Mouse (Mus musculus) spleen, postnatal 4 days (tissue): ENCODE measurements at regions not wholly inside any gene's neighbourhood (a gene's known extent, or its start where the extent isn't known, plus 50 kb on each side); places are given as distances from the start of the nearest gene placed in this dataset.

Experiments
- DNase-seq, 2 experiments: peaks; one replicate each; pipeline ENCODE4 v3.0.0; 2022; ENCODE audit warnings: low spot score in 2 of 2

DNA sequence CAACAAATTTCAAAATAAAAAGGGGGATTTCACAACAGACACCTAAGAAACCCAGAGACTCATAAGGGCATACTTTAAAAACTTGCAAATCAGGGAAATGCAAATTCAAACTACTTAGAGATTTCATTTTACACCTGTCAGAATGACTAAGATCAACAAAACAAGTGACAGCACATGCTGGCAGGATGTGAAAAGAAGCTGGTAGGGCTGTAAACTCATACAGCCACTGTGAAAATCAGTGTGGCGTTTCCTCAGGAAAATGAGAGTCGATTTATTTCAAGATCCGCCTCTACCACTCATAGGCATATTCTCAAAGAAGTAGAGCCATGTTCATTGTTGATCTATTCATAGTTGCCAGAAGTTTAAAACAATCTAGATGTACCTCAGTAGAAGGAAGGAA lies 133.6 kb upstream of the Veph1 start:
- no peak for DNase-seq

DNA sequence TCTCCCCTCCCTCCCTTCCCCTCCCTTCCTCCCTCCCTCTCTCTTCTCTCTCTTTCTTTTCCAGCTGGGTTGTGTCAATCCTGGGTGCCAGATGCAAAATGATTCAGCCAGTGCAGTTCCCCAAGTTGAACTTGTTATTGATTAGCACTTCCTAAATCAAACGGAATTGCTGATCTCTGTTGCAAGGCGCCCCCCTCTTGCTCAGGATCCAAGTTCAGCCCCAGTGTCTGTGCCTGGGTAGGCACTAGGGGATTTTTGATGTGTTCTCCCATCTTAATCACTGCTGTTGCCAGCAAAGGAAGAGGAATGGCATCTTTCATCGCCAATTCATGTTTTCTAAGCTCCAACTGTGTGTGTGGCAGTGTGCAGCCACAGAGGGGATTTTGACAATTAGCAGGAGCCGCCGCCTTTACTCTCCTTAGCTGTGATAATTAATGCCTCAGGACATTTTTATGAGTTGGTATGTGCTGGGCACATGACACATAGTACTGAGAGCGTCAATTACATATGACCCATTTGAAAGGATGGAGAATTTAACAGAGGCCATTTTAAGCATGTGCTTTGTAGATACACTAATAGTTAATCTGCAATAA lies 125.9 kb upstream of the Veph1 start:
- DNase-seq: no peak

GRCm38 (mm10) chr3:66410706-66411277 lies 114.2 kb upstream of the Veph1 start:
- no peak for DNase-seq

DNA sequence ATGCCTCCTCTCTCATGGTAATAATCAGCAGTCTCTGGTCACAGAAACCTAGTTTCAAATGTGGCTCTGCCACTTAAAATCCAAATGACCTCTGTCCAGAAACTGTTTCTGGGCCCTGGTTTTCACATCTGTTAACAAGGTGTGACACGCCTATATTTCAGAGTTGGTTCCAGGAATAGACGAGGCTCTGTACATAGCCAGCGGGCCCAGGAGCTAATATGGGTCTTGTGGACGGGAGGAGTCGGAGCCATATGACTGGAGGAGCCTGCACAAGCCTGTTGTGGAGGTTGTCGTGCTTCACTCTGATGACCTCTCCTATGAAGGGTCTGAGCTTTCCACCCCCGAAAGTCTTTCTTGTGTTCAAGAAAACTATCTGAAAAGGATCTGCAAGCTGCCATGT lies 112.2 kb upstream of the Veph1 start:
- no peak for DNase-seq

DNA sequence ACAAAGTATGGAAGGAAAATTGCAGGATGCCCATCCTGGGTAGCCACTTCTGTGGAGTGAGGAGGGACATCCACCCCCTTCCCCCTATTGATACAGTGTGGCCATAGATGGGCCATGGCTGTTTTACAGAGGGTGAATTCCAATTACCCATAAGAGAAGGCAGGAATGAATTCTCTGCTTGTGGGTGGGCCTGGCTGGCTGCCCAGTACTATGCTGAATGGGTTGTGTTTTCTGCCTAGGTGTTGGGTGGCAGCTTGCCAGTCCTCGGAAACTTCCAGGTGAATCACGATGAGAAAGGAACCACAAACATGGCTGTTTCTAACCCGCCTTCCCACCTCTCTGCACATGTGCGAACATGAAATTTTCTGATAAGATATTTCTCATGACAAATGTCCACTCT lies 109.0 kb upstream of the Veph1 start:
- no peak for DNase-seq

DNA sequence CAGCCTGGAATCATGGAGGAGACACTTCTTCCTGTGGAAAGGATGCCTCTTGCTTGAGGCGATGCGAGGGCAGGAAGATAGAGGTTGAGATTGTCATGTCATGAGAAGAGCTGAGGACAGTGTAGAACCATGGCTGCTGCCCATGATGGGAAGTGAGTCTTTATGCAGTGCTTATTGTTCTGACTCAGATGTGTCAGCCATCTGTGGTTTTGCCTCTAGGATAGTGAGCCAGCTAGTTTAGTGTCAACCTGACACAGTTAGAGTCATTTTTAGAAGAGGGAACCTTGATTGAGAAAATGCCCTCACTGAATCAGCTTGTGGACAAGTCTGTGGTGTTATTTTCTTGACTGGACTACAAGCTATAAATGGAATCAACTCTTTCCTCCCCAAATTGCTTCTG lies 107.1 kb upstream of the Veph1 start:
- DNase-seq: no peak

- DNase-seq: no peak
Observed at GRCm38 (mm10) chr3:66400791-66401568, 104.3 kb upstream of the Veph1 start.

DNA sequence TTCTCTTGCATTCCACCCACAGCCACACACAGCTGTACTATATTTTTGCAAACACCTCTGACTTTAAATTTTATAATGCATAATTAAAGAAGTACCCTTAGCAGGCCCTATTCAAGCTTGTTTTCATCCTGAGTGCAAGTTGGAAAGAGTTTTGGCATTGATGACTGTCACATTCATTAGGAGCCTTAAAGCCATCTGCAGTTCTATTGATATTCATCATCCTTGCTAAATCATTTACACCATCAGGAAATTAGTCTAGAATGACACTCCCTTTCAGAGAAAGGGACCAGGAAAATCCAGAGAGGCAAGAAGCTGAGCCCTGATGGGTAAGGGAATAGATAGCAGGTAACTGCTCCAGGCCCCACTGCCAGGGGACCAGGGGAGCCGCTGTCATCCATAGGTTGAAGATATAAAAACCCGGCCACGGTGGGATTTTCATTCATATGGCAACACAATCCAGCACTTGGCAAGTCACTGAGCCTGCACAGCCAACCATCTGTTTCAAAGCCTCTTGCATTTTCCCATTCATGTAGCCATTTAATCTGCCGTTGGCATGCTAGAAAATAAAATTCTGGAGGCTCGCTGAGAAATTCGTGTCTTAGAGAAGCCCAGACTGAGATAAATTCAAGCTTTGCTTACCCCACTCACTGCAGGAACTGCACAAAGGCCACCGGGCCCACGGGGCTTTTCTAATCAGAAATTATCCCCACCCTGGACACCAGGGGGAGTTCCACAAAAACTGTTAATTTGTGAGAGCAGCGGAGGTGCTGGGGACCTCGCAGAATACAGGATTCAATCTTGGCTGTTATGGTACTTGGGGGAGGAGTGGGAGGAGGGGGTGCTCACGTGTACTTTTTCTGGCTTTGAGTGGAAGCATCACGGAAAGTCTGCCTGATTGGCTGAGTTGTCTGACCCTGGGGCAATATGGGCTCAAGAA lies 101.8 kb upstream of the Veph1 start:
- peak in 1 of 2 experiments; percentile 17 for DNase-seq

- no peak for DNase-seq
Observed at GRCm38 (mm10) chr3:66375088-66375910, 78.7 kb upstream of the Veph1 start.

DNA sequence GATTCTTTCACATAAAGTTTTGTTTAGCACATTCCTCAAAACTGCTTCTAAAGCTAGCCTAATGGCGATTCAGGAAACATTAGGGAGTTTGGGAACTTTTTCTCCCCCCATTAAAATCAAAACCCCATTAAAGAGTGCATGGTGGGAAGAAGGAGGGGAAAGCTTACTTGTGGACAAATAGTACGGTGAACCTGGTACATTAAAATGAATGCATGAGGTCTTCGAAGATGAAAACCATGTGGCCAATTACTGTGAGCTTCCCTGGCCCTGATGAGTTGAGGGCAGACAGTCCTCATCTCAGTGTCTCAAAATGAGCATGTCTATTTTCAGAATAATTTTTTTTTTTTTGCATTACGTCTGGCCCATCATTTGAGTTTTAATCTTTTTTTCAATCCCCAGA lies 78.0 kb upstream of the Veph1 start:
- no peak for DNase-seq

DNA sequence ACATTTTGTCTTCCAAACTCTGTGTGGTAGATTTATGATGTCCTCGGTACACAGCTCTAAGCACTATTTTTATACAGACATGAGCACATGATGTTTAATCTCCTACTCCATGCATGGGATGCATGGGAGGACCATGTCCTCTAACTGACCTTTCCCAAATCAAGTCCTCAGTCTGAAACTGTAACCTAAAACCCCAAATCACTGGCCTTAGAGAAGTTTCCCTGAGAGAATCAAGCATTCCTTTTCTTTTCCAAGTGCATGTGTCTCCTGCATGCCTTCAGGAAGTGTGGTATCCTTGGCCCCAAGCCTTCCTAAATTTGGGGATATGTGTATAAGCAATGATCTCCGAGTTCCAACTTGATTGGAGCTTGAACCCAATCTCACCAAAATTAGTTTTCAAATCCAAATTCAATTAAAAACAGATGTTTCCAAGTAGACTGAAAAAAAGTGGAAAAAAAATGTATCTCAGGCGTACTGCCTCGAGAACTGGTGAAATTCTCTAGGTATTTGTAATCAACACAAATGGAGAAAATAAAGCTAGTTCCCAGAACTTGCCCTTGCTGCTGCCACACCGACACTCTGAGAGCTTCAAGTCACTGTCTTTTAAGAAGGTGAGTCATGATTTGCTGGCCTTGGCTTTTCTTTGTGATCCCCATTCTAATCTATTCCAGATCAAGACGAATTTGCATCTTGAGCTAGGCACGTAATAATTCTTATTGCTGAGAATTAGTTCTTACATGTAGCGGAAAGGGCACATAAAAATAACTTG lies 77.4 kb upstream of the Veph1 start:
- no peak for DNase-seq
